Comparison of ENCODE assay signal across 7 mouse cellular contexts in genomic region chr11:75152603-75153557, GRCm38 (mm10). TPM values are rescaled to one million over a fixed set of nuclear protein-coding genes. Genes with fewer than 3 reads are reported as not detected.
A peak's percentile ranks its signal among the peaks of the same experiment; 100 is the strongest.
DNase-seq lines count a peak whose midpoint lies in the region; ATAC-seq lines count a peak whose summit lies in the region.

No protein-coding gene starts in this region.

- peaks cover 35% of the 10 kb centered on the region for H3K4me1 ChIP-seq in neural tube, embryonic 13.5 days (replicated peaks)
- H3K4me1 ChIP-seq in embryonic facial prominence, embryonic 10.5 days, result peaks cover 39% of the 10 kb centered on the region
- peaks cover 37% of the 10 kb centered on the region for H3K4me1 ChIP-seq in intestine, embryonic 16.5 days (ENCODE audit: control insufficient read depth, insufficient read depth, low read length)

- peaks cover 17% of the 10 kb centered on the region for H3K36me3 ChIP-seq in neural tube, embryonic 13.5 days
- peaks cover 59% of the 10 kb centered on the region for H3K36me3 ChIP-seq in embryonic facial prominence, embryonic 10.5 days (replicated peaks)
- no peaks in the 10 kb centered on the region for H3K36me3 ChIP-seq in intestine, embryonic 16.5 days (ENCODE audit: control insufficient read depth, insufficient read depth, low read length)

- H3K9ac ChIP-seq in neural tube, embryonic 13.5 days, result no peak overlapping the region
- peak overlapping the region; percentile 40; the same call in 1 of the 2 replicates for H3K9ac ChIP-seq in intestine, embryonic 16.5 days (ENCODE audit: low read depth, low read length)

- peak overlapping the region; percentile 49 for H3K27ac ChIP-seq in neural tube, embryonic 13.5 days (replicated peaks)
- peak overlapping the region; percentile 2 for H3K27ac ChIP-seq in embryonic facial prominence, embryonic 10.5 days (replicated peaks)
- H3K27ac ChIP-seq in intestine, embryonic 16.5 days (ENCODE audit: low read length), result peak overlapping the region; percentile 87

- ATAC-seq in neural tube, embryonic 13.5 days (ENCODE audit: low read depth), result no peak
- ATAC-seq in intestine, embryonic 16.5 days, result peak; percentile 39
- ATAC-seq in megakaryocyte progenitor cell, adult 5-6 weeks (replicated peaks; ENCODE audit: poor library complexity), result peak; percentile 91

- WGBS in neural tube, embryonic 13.5 days, result 82% methylated on average over 18 of the region's 18 CpGs
- 84% methylated on average over 18 of the region's 18 CpGs for WGBS in embryonic facial prominence, embryonic 10.5 days
- WGBS in intestine, embryonic 16.5 days, result 54% methylated on average over 18 of the region's 18 CpGs

- H3K27me3 ChIP-seq in neural tube, embryonic 13.5 days, result no peaks in the 10 kb centered on the region
- H3K27me3 ChIP-seq in embryonic facial prominence, embryonic 10.5 days (replicated peaks; ENCODE audit: low read depth, poor library complexity, severe bottlenecking), result no peaks in the 10 kb centered on the region
- H3K27me3 ChIP-seq in intestine, embryonic 16.5 days (replicated peaks; ENCODE audit: control insufficient read depth, insufficient read depth, low read length), result no peaks in the 10 kb centered on the region

- no peak for DNase-seq in neural tube, embryonic 10.5 days (ENCODE audit: extremely low spot score, low spot score)
- DNase-seq in embryonic facial prominence, embryonic 10.5 days (ENCODE audit: low spot score), result no peak
- no peak for DNase-seq in embryo, embryonic 9.5 days (ENCODE audit: extremely low spot score)
- DNase-seq in ovary, adult 18-20 months (ENCODE audit: low spot score), result no peak

- no peaks in the 10 kb centered on the region for H3K9me3 ChIP-seq in neural tube, embryonic 13.5 days
- H3K9me3 ChIP-seq in embryonic facial prominence, embryonic 10.5 days, result no peaks in the 10 kb centered on the region
- no peaks in the 10 kb centered on the region for H3K9me3 ChIP-seq in intestine, embryonic 16.5 days (ENCODE audit: control insufficient read depth, low read length)

- no peak overlapping the region for H3K4me3 ChIP-seq in neural tube, embryonic 13.5 days
- no peak overlapping the region for H3K4me3 ChIP-seq in embryonic facial prominence, embryonic 10.5 days
- H3K4me3 ChIP-seq in intestine, embryonic 16.5 days (ENCODE audit: low read length), result no peak overlapping the region

- no peak overlapping the region for H3K4me2 ChIP-seq in neural tube, embryonic 13.5 days
- H3K4me2 ChIP-seq in intestine, embryonic 16.5 days (ENCODE audit: low read depth, low read length), result no peak overlapping the region

RNA-seq across cellular contexts. Expression of gene Hic1, which starts 16.4 kb away (rescaled TPM):
- 7.4 and 9.2 TPM in 2 replicates for polyA plus RNA-seq in neural tube, embryonic 13.5 days (2015; fragmentation: Nextera tagmentation; extraction: Ambion mirVana)
- 0.23 and 1.3 TPM in 2 replicates for polyA plus RNA-seq in embryonic facial prominence, embryonic 10.5 days (2016; fragmentation: Nextera tagmentation; extraction: Ambion mirVana)
- 7.1 and 8.6 TPM in 2 replicates for polyA plus RNA-seq in intestine, embryonic 16.5 days (2015; fragmentation: Nextera tagmentation; extraction: Ambion mirVana)
- 0.02 TPM in 1 of 2 replicates, not detected in the other for total RNA-seq in megakaryocyte progenitor cell, adult 5-6 weeks (2015)
- total RNA-seq in megakaryocyte progenitor cell, adult 5-6 weeks (2017), result not detected in 2 replicates

RNA-seq across cellular contexts. Expression of gene Ovca2, which starts 25.8 kb away (rescaled TPM):
- polyA plus RNA-seq in neural tube, embryonic 13.5 days (2015; fragmentation: Nextera tagmentation; extraction: Ambion mirVana), result 18.6 and 20.5 TPM in 2 replicates
- 35.4 and 36.7 TPM in 2 replicates for polyA plus RNA-seq in embryonic facial prominence, embryonic 10.5 days (2016; fragmentation: Nextera tagmentation; extraction: Ambion mirVana)
- polyA plus RNA-seq in intestine, embryonic 16.5 days (2015; fragmentation: Nextera tagmentation; extraction: Ambion mirVana), result 18.7 and 23.9 TPM in 2 replicates
- total RNA-seq in megakaryocyte progenitor cell, adult 5-6 weeks (2015), result 20.8 and 26.3 TPM in 2 replicates
- 14.5 and 16.5 TPM in 2 replicates for total RNA-seq in megakaryocyte progenitor cell, adult 5-6 weeks (2017)

RNA-seq across cellular contexts. Expression of gene Dph1, which starts 38.2 kb away (rescaled TPM):
- 13.7 and 15.0 TPM in 2 replicates for polyA plus RNA-seq in neural tube, embryonic 13.5 days (2015; fragmentation: Nextera tagmentation; extraction: Ambion mirVana)
- 24.9 and 29.2 TPM in 2 replicates for polyA plus RNA-seq in embryonic facial prominence, embryonic 10.5 days (2016; fragmentation: Nextera tagmentation; extraction: Ambion mirVana)
- 20.3 and 22.7 TPM in 2 replicates for polyA plus RNA-seq in intestine, embryonic 16.5 days (2015; fragmentation: Nextera tagmentation; extraction: Ambion mirVana)
- total RNA-seq in megakaryocyte progenitor cell, adult 5-6 weeks (2015), result 3.3 and 7.4 TPM in 2 replicates
- total RNA-seq in megakaryocyte progenitor cell, adult 5-6 weeks (2017), result 9.2 and 9.5 TPM in 2 replicates

RNA-seq across cellular contexts. Expression of gene Rtn4rl1, which starts 40.7 kb away (rescaled TPM):
- polyA plus RNA-seq in neural tube, embryonic 13.5 days (2015; fragmentation: Nextera tagmentation; extraction: Ambion mirVana), result 12.4 and 16.5 TPM in 2 replicates
- 1.5 and 2.1 TPM in 2 replicates for polyA plus RNA-seq in embryonic facial prominence, embryonic 10.5 days (2016; fragmentation: Nextera tagmentation; extraction: Ambion mirVana)
- polyA plus RNA-seq in intestine, embryonic 16.5 days (2015; fragmentation: Nextera tagmentation; extraction: Ambion mirVana), result 1.5 and 1.6 TPM in 2 replicates
- total RNA-seq in megakaryocyte progenitor cell, adult 5-6 weeks (2015), result 0.49 and 1.1 TPM in 2 replicates
- total RNA-seq in megakaryocyte progenitor cell, adult 5-6 weeks (2017), result 0.20 and 0.42 TPM in 2 replicates

Comparison
In these comparisons a context has a peak if more than half of its experiments do, and no peak if none do; other contexts are left out.
1. H3K27ac ChIP-seq: peak in every context shown above with its lines; median percentile 87 in intestine, embryonic 16.5 days; 49 in neural tube, embryonic 13.5 days; 2 in embryonic facial prominence, embryonic 10.5 days.